Mouse (Mus musculus): ENCODE measurements around the gene Smpd3.

GRCm38 (mm10) chr8:106364837-106365236, 27.0 kb upstream of the Smpd3 start:
- TF ChIP-seq CTCF (IDR thresholded peaks at IDR 0.05; ENCODE audit: low read depth, low read length) (no peak), POLR2A (IDR thresholded peaks at IDR 0.05; ENCODE audit: extremely low read depth, insufficient read depth, low read length) (no peak)

Data from liver, adult 2 months (tissue).